In genomic region chr9:44135731-44136411, GRCm38 (mm10) we compare ENCODE assay signal across 8 mouse cellular contexts. TPM values are rescaled to one million over a fixed set of nuclear protein-coding genes. Genes with fewer than 3 reads are reported as not detected.
DNase-seq lines count a peak whose midpoint lies in the region; ATAC-seq and TF ChIP-seq lines count a peak whose summit lies in the region.

No protein-coding gene starts in this region.

- H3K36me3 ChIP-seq in MEL (ENCODE audit: control insufficient read depth in 1 of 2, insufficient read depth in 2 of 2, low read length in 2 of 2): peaks cover 0 to 6% of the 10 kb centered on the region in 2 experiments; a peak in 1 of 4 replicates
- 0 out of 2 replicates have a peak, but pooled peaks cover 9% of the 10 kb centered on the region for H3K36me3 ChIP-seq in forebrain, embryonic 14.5 days (ENCODE audit: control insufficient read depth, insufficient read depth, low read length)
- H3K36me3 ChIP-seq in liver, embryonic 15.5 days (replicated peaks): no peaks in the 10 kb centered on the region
- H3K36me3 ChIP-seq in thymus, adult 2 months (ENCODE audit: control insufficient read depth, insufficient read depth, low read length): no peaks in the 10 kb centered on the region

- 0 out of 2 replicates have a peak, but pooled peaks have one; percentile 16 for ATAC-seq in forebrain, embryonic 14.5 days
- no peak for ATAC-seq in liver, embryonic 15.5 days (ENCODE audit: insufficient read depth)

- peak; percentile 28 to 36; a peak in 2 of 4 replicates for TF ChIP-seq EP300 in MEL (IDR thresholded peaks at IDR 0.05; ENCODE audit: low read depth in 1 of 2, low read length in 2 of 2)

- H3K4me2 ChIP-seq in forebrain, embryonic 14.5 days (ENCODE audit: low read length): peak overlapping the region; percentile 88
- H3K4me2 ChIP-seq in liver, embryonic 15.5 days: peak overlapping the region; percentile 69; the same call in 1 of the 2 replicates

- intact Hi-C loops in heart, postnatal 14 days (cut with DNase I): no loop called here

- TF ChIP-seq RAD21 in MEL (IDR thresholded peaks at IDR 0.05; ENCODE audit: low read depth, low read length): no peak

- peaks cover 22 to 24% of the 10 kb centered on the region in 2 experiments for H3K27me3 ChIP-seq in MEL (ENCODE audit: control insufficient read depth in 1 of 2, insufficient read depth in 2 of 2, low read length in 2 of 2)
- peaks cover 14% of the 10 kb centered on the region; the same call in 1 of the 2 replicates for H3K27me3 ChIP-seq in forebrain, embryonic 14.5 days (replicated peaks; ENCODE audit: control insufficient read depth, insufficient read depth, low read length)
- H3K27me3 ChIP-seq in liver, embryonic 15.5 days: peaks cover 66% of the 10 kb centered on the region
- peaks cover 13% of the 10 kb centered on the region; the same call in 1 of the 2 replicates for H3K27me3 ChIP-seq in thymus, adult 2 months (ENCODE audit: control insufficient read depth, insufficient read depth, low read length)

- no peak overlapping the region for H3K9ac ChIP-seq in MEL (ENCODE audit: control insufficient read depth, low read depth, low read length, poor library complexity, severe bottlenecking)
- peak overlapping the region; percentile 65 for H3K9ac ChIP-seq in forebrain, embryonic 14.5 days (ENCODE audit: low read length)
- no peak overlapping the region for H3K9ac ChIP-seq in liver, embryonic 15.5 days

- H3K4me3 ChIP-seq in MEL (ENCODE audit: control insufficient read depth in 1 of 2, insufficient read depth in 1 of 2, low read depth in 2 of 2, low read length in 2 of 2): no peak overlapping the region
- H3K4me3 ChIP-seq in forebrain, embryonic 14.5 days (ENCODE audit: low read depth, low read length): peak overlapping the region; percentile 45
- peak overlapping the region; percentile 2; the same call in 1 of the 2 replicates for H3K4me3 ChIP-seq in liver, embryonic 15.5 days (replicated peaks)
- H3K4me3 ChIP-seq in thymus, adult 2 months (ENCODE audit: control insufficient read depth, insufficient read depth, low read length): no peak overlapping the region

- peaks cover 0 to 12% of the 10 kb centered on the region in 2 experiments; a peak in 3 of 4 replicates for H3K4me1 ChIP-seq in MEL (ENCODE audit: control insufficient read depth in 1 of 2, insufficient read depth in 2 of 2, low read length in 2 of 2)
- H3K4me1 ChIP-seq in forebrain, embryonic 14.5 days (ENCODE audit: control insufficient read depth, insufficient read depth, low read length): peaks cover 23% of the 10 kb centered on the region
- H3K4me1 ChIP-seq in liver, embryonic 15.5 days (replicated peaks): peaks cover 19% of the 10 kb centered on the region
- peaks cover 25% of the 10 kb centered on the region for H3K4me1 ChIP-seq in thymus, adult 2 months (replicated peaks; ENCODE audit: control insufficient read depth, insufficient read depth, low read length)

- H3K27ac ChIP-seq in MEL (ENCODE audit: control insufficient read depth, low read depth, low read length): no peak overlapping the region
- H3K27ac ChIP-seq in forebrain, embryonic 14.5 days (ENCODE audit: low read depth, low read length): 0 out of 2 replicates have a peak overlapping the region, but pooled peaks have one; percentile 36
- H3K27ac ChIP-seq in liver, embryonic 15.5 days (replicated peaks): no peak overlapping the region
- no peak overlapping the region for H3K27ac ChIP-seq in thymus, adult 2 months (ENCODE audit: control insufficient read depth, insufficient read depth, low read length)

- H3K9me3 ChIP-seq in MEL (replicated peaks; ENCODE audit: insufficient read depth, low read length): no peaks in the 10 kb centered on the region
- H3K9me3 ChIP-seq in forebrain, embryonic 14.5 days (replicated peaks; ENCODE audit: control insufficient read depth, low read length): no peaks in the 10 kb centered on the region
- no peaks in the 10 kb centered on the region for H3K9me3 ChIP-seq in liver, embryonic 15.5 days (replicated peaks)

- 47% methylated on average over 7 of the region's 7 CpGs for WGBS in forebrain, embryonic 14.5 days
- 48% methylated on average over 7 of the region's 7 CpGs for WGBS in liver, embryonic 15.5 days (ENCODE audit: insufficient replicate concordance)
- WGBS in thymus, adult 2 months: 80% methylated on average over 7 of the region's 7 CpGs

- no peak for TF ChIP-seq POLR2A in MEL (IDR thresholded peaks at IDR 0.05; ENCODE audit: control insufficient read depth in 1 of 2, insufficient read depth in 1 of 2, low read depth in 1 of 2, low read length in 2 of 2, poor library complexity in 1 of 2)
- no peak for TF ChIP-seq POLR2A in thymus, adult 2 months (IDR thresholded peaks at IDR 0.05; ENCODE audit: control insufficient read depth, extremely low read depth, insufficient read depth, low read length, poor library complexity)

- peak; percentile 92 for DNase-seq in heart, adult 11 months
- DNase-seq in heart, postnatal 14 days: no peak
- DNase-seq in MEL (ENCODE audit: low read depth, low spot score) (peak; percentile 65), adipocyte (ENCODE audit: low spot score) (no peak)
- peak; percentile 34 for DNase-seq in forebrain, embryonic 14.5 days (ENCODE audit: low spot score)
- DNase-seq in thymus, adult 2 months: no peak
- no peak for DNase-seq in spleen, postnatal 4 days (ENCODE audit: low spot score in 2 of 2)

- TF ChIP-seq CTCF in MEL (IDR thresholded peaks at IDR 0.05 in 2 of 3, conservative IDR thresholded peaks at IDR 0.05 in 1 of 3; ENCODE audit: control insufficient read depth in 1 of 3, insufficient read depth in 1 of 3, low read depth in 2 of 3, low read length in 3 of 3, poor library complexity in 1 of 3, severe bottlenecking in 1 of 3): no peak
- no peak for TF ChIP-seq CTCF in thymus, adult 2 months (IDR thresholded peaks at IDR 0.05; ENCODE audit: borderline replicate concordance, control insufficient read depth, extremely low read depth, insufficient read depth, low read length, poor library complexity)

- no peaks in the 10 kb centered on the region for H3K79me2 ChIP-seq in MEL (ENCODE audit: control insufficient read depth, insufficient read depth, low read length, poor library complexity)

TF ChIP-seq in MEL, 35 proteins besides CTCF, POLR2A, EP300 and RAD21:
- TF ChIP-seq TCF12 (IDR thresholded peaks at IDR 0.05; ENCODE audit: low read depth, low read length) (peak; percentile 38; the same call in 1 of the 2 replicates), TAL1 (IDR thresholded peaks at IDR 0.05; ENCODE audit: low read length) (peak; percentile 45), POLR2AphosphoS5 (IDR thresholded peaks at IDR 0.05; ENCODE audit: borderline replicate concordance, low read depth, low read length) (no peak), GATA1 (IDR thresholded peaks at IDR 0.05; ENCODE audit: low read depth, low read length) (peak; percentile 75), MAZ (IDR thresholded peaks at IDR 0.05; ENCODE audit: low read depth, low read length) (no peak)

RNA-seq across cellular contexts. Expression of gene Mcam, which starts 1.6 kb away (rescaled TPM):
- 10 to 100 TPM; 81.2 to 82.3 TPM for total RNA-seq in heart, postnatal 14 days (2021)
- 0.10 and 0.15 TPM in 2 replicates for total RNA-seq in MEL (2012; rRNA removed)
- under 1 TPM in 1 of 2 experiments, not detected in 1; 0.88 TPM for polyA plus RNA-seq in MEL (2012; ENCODE audit: insufficient read depth in 1 of 2, insufficient read length in 2 of 2, low read depth in 1 of 2, low replicate concordance in 2 of 2, missing spikeins in 1 of 2)
- polyA plus RNA-seq in forebrain, embryonic 14.5 days (2014; fragmentation: Nextera tagmentation; extraction: Ambion mirVana): 13.2 and 14.1 TPM in 2 replicates
- 4.4 and 4.8 TPM in 2 replicates for polyA plus RNA-seq in liver, embryonic 15.5 days (2015; fragmentation: Nextera tagmentation; extraction: Ambion mirVana)
- 13.0 and 18.7 TPM in 2 replicates for polyA plus RNA-seq in thymus, adult 2 months (2012; rRNA removed)

RNA-seq across cellular contexts. Expression of gene Rnf26, which starts 22.6 kb away (rescaled TPM):
- total RNA-seq in heart, postnatal 14 days (2021): 10 to 100 TPM; 10.1 to 11.3 TPM
- total RNA-seq in MEL (2012; rRNA removed): 13.3 and 14.0 TPM in 2 replicates
- 10 to 100 TPM in 1 of 2 experiments, not detected in 1; 55.1 TPM for polyA plus RNA-seq in MEL (2012; ENCODE audit: insufficient read depth in 1 of 2, insufficient read length in 2 of 2, low read depth in 1 of 2, low replicate concordance in 2 of 2, missing spikeins in 1 of 2)
- 31.3 and 35.1 TPM in 2 replicates for polyA plus RNA-seq in forebrain, embryonic 14.5 days (2014; fragmentation: Nextera tagmentation; extraction: Ambion mirVana)
- 35.2 and 38.4 TPM in 2 replicates for polyA plus RNA-seq in liver, embryonic 15.5 days (2015; fragmentation: Nextera tagmentation; extraction: Ambion mirVana)
- polyA plus RNA-seq in thymus, adult 2 months (2012; rRNA removed): 72.3 and 119 TPM in 2 replicates

RNA-seq across cellular contexts. Expression of gene Gm49380, which starts 22.6 kb away (rescaled TPM):
- under 1 TPM in 1 of 2 experiments, not detected in 1; 0.12 TPM for total RNA-seq in heart, postnatal 14 days (2021)
- not detected in 2 replicates for total RNA-seq in MEL (2012; rRNA removed)
- under 1 TPM in 1 of 2 experiments, not detected in 1; 0.24 TPM for polyA plus RNA-seq in MEL (2012; ENCODE audit: insufficient read depth in 1 of 2, insufficient read length in 2 of 2, low read depth in 1 of 2, low replicate concordance in 2 of 2, missing spikeins in 1 of 2)
- polyA plus RNA-seq in forebrain, embryonic 14.5 days (2014; fragmentation: Nextera tagmentation; extraction: Ambion mirVana): 0.11 and 0.16 TPM in 2 replicates
- polyA plus RNA-seq in liver, embryonic 15.5 days (2015; fragmentation: Nextera tagmentation; extraction: Ambion mirVana): not detected in 2 replicates
- polyA plus RNA-seq in thymus, adult 2 months (2012; rRNA removed): not detected in 2 replicates

RNA-seq across cellular contexts. Expression of gene C1qtnf5, which starts 28.8 kb away (rescaled TPM):
- total RNA-seq in heart, postnatal 14 days (2021): 10 to 100 TPM; 15.2 to 19.5 TPM
- total RNA-seq in MEL (2012; rRNA removed): 0.19 TPM in 1 of 2 replicates, not detected in the other
- under 1 TPM in 1 of 2 experiments, not detected in 1; 0.13 TPM for polyA plus RNA-seq in MEL (2012; ENCODE audit: insufficient read depth in 1 of 2, insufficient read length in 2 of 2, low read depth in 1 of 2, low replicate concordance in 2 of 2, missing spikeins in 1 of 2)
- 2.6 and 3.2 TPM in 2 replicates for polyA plus RNA-seq in forebrain, embryonic 14.5 days (2014; fragmentation: Nextera tagmentation; extraction: Ambion mirVana)
- 0.29 and 0.53 TPM in 2 replicates for polyA plus RNA-seq in liver, embryonic 15.5 days (2015; fragmentation: Nextera tagmentation; extraction: Ambion mirVana)
- polyA plus RNA-seq in thymus, adult 2 months (2012; rRNA removed): 3.4 and 5.0 TPM in 2 replicates

RNA-seq across cellular contexts. Expression of gene Mfrp, which starts 34.3 kb away (rescaled TPM):
- total RNA-seq in heart, postnatal 14 days (2021): not detected
- total RNA-seq in MEL (2012; rRNA removed): not detected in 2 replicates
- polyA plus RNA-seq in MEL (2012; ENCODE audit: insufficient read depth in 1 of 2, insufficient read length in 2 of 2, low read depth in 1 of 2, low replicate concordance in 2 of 2, missing spikeins in 1 of 2): under 1 TPM in 1 of 2 experiments, not detected in 1; 0.10 TPM
- polyA plus RNA-seq in forebrain, embryonic 14.5 days (2014; fragmentation: Nextera tagmentation; extraction: Ambion mirVana): 0.31 TPM in 1 of 2 replicates, not detected in the other
- polyA plus RNA-seq in liver, embryonic 15.5 days (2015; fragmentation: Nextera tagmentation; extraction: Ambion mirVana): 0.10 TPM in 1 of 2 replicates, not detected in the other
- 0.09 TPM in 1 of 2 replicates, not detected in the other for polyA plus RNA-seq in thymus, adult 2 months (2012; rRNA removed)

Comparison
In these comparisons a context has a peak if more than half of its experiments do, and no peak if none do; other contexts are left out.
1. DNase-seq: peak in heart, adult 11 months (single experiment), MEL (single experiment) and forebrain, embryonic 14.5 days (single experiment); none in heart, postnatal 14 days (0 of 2), thymus, adult 2 months (single experiment), spleen, postnatal 4 days (0 of 2) and adipocyte (single experiment).
2. H3K4me3 ChIP-seq: peak in forebrain, embryonic 14.5 days (single experiment) and liver, embryonic 15.5 days (single experiment); none in MEL (0 of 2) and thymus, adult 2 months (single experiment).